Mouse (Mus musculus): ENCODE results near the gene Cited2. TPM values are rescaled to one million over a fixed set of nuclear protein-coding genes. Genes with fewer than 3 reads are reported as not detected.

Cited2 gene
- polyA plus RNA-seq, 1 experiment from 2014 or later = 66.6 TPM

Other genes starting within 250 kb of the Cited2 start
- 0.73 to 3.1 TPM (median 0.89 TPM) in 3 replicates for gene Txlnb, start 73.0 kb downstream of the Cited2 start, polyA plus RNA-seq (2018)
- 8.4 to 15.5 TPM (median 9.3 TPM) in 3 replicates for gene Heca, start 224.8 kb downstream of the Cited2 start, polyA plus RNA-seq (2018)